Mouse (Mus musculus) brain, embryonic 14.5 days (tissue): ENCODE measurements around the gene Ddx24.

ENCODE experiments used
- CTCF ChIP-seq: fragments of 200-500 bp; IDR thresholded peaks from 2 replicates; pipeline ENCODE4 v1.5.1; 2012; ENCODE audit warnings: inconsistent platforms, mild to moderate bottlenecking, moderate library complexity, borderline replicate concordance; ENCODE audit not compliant: insufficient read depth, insufficient read length; ENCODE audit errors: extremely low read depth
- POLR2A ChIP-seq: fragments of 200-500 bp; IDR thresholded peaks from 2 replicates; pipeline ENCODE4 v1.6.1; 2012; ENCODE audit warnings: mild to moderate bottlenecking, inconsistent platforms, borderline replicate concordance; ENCODE audit not compliant: poor library complexity, insufficient read depth, insufficient read length, severe bottlenecking; ENCODE audit errors: extremely low read depth

DNA sequence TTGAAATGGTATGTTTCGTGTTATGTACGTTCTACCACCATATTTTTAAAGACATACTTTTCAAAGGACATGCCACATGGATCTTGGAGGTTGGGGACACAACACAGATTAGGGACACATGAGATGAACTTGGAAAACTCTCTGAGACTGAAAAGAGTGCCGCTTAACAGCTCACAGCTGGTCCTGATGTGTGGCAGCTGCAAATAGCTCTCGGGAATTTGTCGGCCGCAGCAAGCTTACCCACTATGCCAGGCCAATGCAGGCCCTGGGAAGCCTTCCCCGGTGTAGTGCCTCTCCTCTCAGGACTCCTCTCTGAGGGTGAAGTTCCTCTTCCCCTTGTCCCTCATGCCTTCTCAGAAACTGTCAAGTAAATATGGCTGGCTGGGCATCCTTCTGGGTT is 28.9 kb downstream of the Ddx24 start:
- TF ChIP-seq POLR2A: no peak
- no peak for TF ChIP-seq CTCF
